Mouse (Mus musculus) liver, embryonic 14.5 days (tissue): Measurements from ENCODE around the gene Dtx1. TPM values are rescaled to one million over a fixed set of nuclear protein-coding genes. Genes with fewer than 3 reads are reported as not detected.

Experiments used
- ATAC-seq: fragments of 200-750 bp; cut with Nextera tagmentation; 2 replicates; pipeline ENCODE4 v1.8.0; 2017; ENCODE audit warnings: moderate number of reproducible peaks, mild to moderate bottlenecking, moderate library complexity; ENCODE audit not compliant: insufficient read depth
- DNase-seq, 3 experiments: peaks; one replicate each; pipeline ENCODE4 v3.0.0-alpha.2; 2012 to 2013; ENCODE audit warnings: low read depth in 3 of 3, low spot score in 3 of 3
- H3K27ac ChIP-seq: fragments of 300-500 bp; sonication (generic); 2 replicates; pipeline ENCODE4 v1.5.1; 2014; ENCODE audit warnings: moderate library complexity, mild to moderate bottlenecking, control low read depth, inconsistent platforms
- H3K27me3 ChIP-seq: fragments of 300-500 bp; sonication (generic); 2 replicates; pipeline ENCODE4 v1.6.1; 2014; ENCODE audit warnings: mild to moderate bottlenecking, low read length, moderate library complexity; ENCODE audit not compliant: control insufficient read depth, insufficient read depth
- H3K36me3 ChIP-seq: fragments of 300-500 bp; sonication (generic); replicated peaks from 2 replicates; pipeline ENCODE4 v1.6.1; 2014; ENCODE audit warnings: low read depth; ENCODE audit not compliant: control insufficient read depth, insufficient read depth
- H3K4me1 ChIP-seq, 2 experiments: fragments of 200-500 bp in 1 of 2; fragments of 300-500 bp in 1 of 2; sonication (generic) in 1 of 2; replicated peaks; 2 replicates each; pipeline ENCODE4 v1.6.1; 2012 to 2014; ENCODE audit warnings: antibody characterized with exemption in 1 of 2, inconsistent platforms in 1 of 2, low read length in 1 of 2; ENCODE audit not compliant: control insufficient read depth in 2 of 2, insufficient read depth in 2 of 2
- H3K4me2 ChIP-seq: fragments of 300-500 bp; sonication (generic); 2 replicates; pipeline ENCODE4 v1.6.1; 2014; ENCODE audit warnings: low read depth, mild to moderate bottlenecking, control low read depth, moderate library complexity
- H3K4me3 ChIP-seq, 2 experiments: fragments of 200-500 bp in 1 of 2; fragments of 300-500 bp in 1 of 2; sonication (generic) in 1 of 2; 2 replicates each; pipeline ENCODE4 v1.5.1; 2012 to 2014; ENCODE audit warnings: low read depth in 2 of 2, low read length in 2 of 2, mild to moderate bottlenecking in 2 of 2, control low read depth in 1 of 2, inconsistent platforms in 1 of 2, moderate library complexity in 1 of 2; ENCODE audit not compliant: insufficient read depth in 1 of 2
- H3K9ac ChIP-seq: fragments of 300-500 bp; sonication (generic); replicated peaks from 2 replicates; pipeline ENCODE4 v1.6.1; 2014; ENCODE audit warnings: mild to moderate bottlenecking, control low read depth, moderate library complexity
- H3K9me3 ChIP-seq: fragments of 300-500 bp; sonication (generic); 2 replicates; pipeline ENCODE4 v1.6.1; 2016; ENCODE audit warnings: low read length, mixed read lengths; ENCODE audit not compliant: control insufficient read depth
- CTCF ChIP-seq: IDR thresholded peaks from 2 replicates; pipeline ENCODE4 v1.5.1; 2016; ENCODE audit warnings: antibody characterized with exemption, low read depth, control low read depth
- EP300 ChIP-seq: IDR thresholded peaks from 2 replicates; pipeline ENCODE4 v1.6.1; 2016; ENCODE audit warnings: antibody characterized with exemption, low read depth
- WGBS: fragments of 180-500 bp; shearing (Covaris S2); extraction: QIAGEN DNeasy Blood & Tissue Kit; methylation state at CpG from one replicate; pipeline ENCODE4 v1.1.7; 2014; ENCODE audit not compliant: insufficient replicate concordance; 5-methylcytosine and 5-hydroxymethylcytosine counted together
- polyA plus RNA-seq, 2 experiments: library from polyadenylated mRNA; depleted of rRNA in 1 of 2; stranded (reverse) in 1 of 2; unstranded in 1 of 2; fragments of >200 nt; fragmentation: Nextera tagmentation in 1 of 2; extraction: Ambion mirVana in 1 of 2; gene quantifications; 2 replicates each; pipeline versions ENCODE4 v1.2.1 to v1.2.3; 2012 to 2014

Gene Dtx1
- polyA plus RNA-seq, 2 experiments: 0.03 to 0.05 TPM

- H3K4me3 ChIP-seq: no peak overlapping the region
- no peak overlapping the region for H3K9ac ChIP-seq
- H3K4me1 ChIP-seq: no peaks in the 10 kb centered on the region
- no peak for ATAC-seq
- H3K27ac ChIP-seq: no peak overlapping the region
- TF ChIP-seq EP300 (no peak), CTCF (no peak)
- H3K27me3 ChIP-seq: no peaks in the 10 kb centered on the region; the same call in 1 of the 2 replicates
- DNase-seq: no peak
- H3K36me3 ChIP-seq: no peaks in the 10 kb centered on the region
- WGBS: 29% methylated on average over 21 of the region's 21 CpGs
- H3K4me2 ChIP-seq: no peak overlapping the region
- H3K9me3 ChIP-seq: no peaks in the 10 kb centered on the region
Observed at GRCm38 (mm10) chr5:120674229-120675145, 37.2 kb downstream of the Dtx1 start.

DNA sequence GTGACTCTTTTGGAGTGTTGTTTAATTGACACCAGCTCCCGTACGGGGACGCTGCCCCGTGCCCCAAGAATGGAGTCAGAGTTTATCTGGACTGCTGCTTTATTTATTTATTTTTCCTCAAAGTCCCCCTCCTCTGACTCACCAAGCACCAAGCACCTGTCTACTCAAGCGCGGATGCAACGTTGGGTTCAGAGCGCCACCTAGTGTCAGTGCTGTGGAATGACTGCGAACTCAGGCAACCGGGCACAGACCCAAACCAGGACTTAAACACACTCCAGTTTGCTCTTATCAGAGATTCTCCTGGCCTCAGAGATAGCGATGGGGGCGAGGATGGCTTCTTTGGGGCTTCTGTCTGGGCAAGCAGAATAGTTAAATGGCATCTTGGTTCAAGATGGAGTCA lies 38.1 kb downstream of the Dtx1 start:
- Histone ChIP-seq H3K36me3 (no peaks in the 10 kb centered on the region), H3K4me1 (no peaks in the 10 kb centered on the region), H3K9ac (no peak overlapping the region), H3K27me3 (no peaks in the 10 kb centered on the region; the same call in 1 of the 2 replicates), H3K27ac (no peak overlapping the region), H3K4me3 (no peak overlapping the region), H3K4me2 (no peak overlapping the region), H3K9me3 (no peaks in the 10 kb centered on the region)
- 5% methylated on average over 12 of the region's 12 CpGs for WGBS
- peak; percentile 94 for TF ChIP-seq CTCF
- no peak for TF ChIP-seq EP300
- DNase-seq (no peak), ATAC-seq (no peak)

GRCm38 (mm10) chr5:120671865-120672264 lies 39.9 kb downstream of the Dtx1 start:
- H3K4me1 ChIP-seq: no peaks in the 10 kb centered on the region
- TF ChIP-seq CTCF: no peak
- TF ChIP-seq EP300: no peak
- H3K27ac ChIP-seq: no peak overlapping the region
- WGBS: 42% methylated on average over 3 of the region's 3 CpGs
- no peak overlapping the region for H3K4me2 ChIP-seq
- H3K36me3 ChIP-seq: no peaks in the 10 kb centered on the region
- H3K9ac ChIP-seq: no peak overlapping the region
- H3K9me3 ChIP-seq: no peaks in the 10 kb centered on the region
- no peak for ATAC-seq
- H3K4me3 ChIP-seq: no peak overlapping the region
- no peaks in the 10 kb centered on the region; the same call in 1 of the 2 replicates for H3K27me3 ChIP-seq
- DNase-seq: no peak

DNA sequence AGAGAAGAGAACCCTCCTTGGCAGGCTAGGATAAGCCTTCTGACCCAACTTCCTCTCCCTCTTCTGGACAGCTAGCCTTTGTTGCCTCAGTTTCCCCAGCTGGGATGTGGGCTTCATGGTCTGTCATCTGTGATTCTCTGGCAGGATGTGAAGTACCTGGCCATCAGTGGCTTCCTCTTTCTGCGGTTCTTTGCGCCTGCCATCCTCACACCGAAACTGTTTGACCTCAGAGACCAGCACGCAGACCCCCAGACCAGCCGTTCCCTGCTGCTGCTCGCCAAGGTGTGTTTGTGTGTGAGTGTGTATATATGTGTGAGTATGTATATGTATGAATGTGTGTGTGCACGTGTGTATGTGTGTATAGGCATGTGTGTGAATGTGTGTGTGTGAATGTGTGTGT lies 41.6 kb downstream of the Dtx1 start:
- no peak for DNase-seq
- no peaks in the 10 kb centered on the region for H3K9me3 ChIP-seq
- no peaks in the 10 kb centered on the region; the same call in 1 of the 2 replicates for H3K27me3 ChIP-seq
- no peak overlapping the region for H3K27ac ChIP-seq
- no peaks in the 10 kb centered on the region for H3K4me1 ChIP-seq
- WGBS: 60% methylated on average over 7 of the region's 7 CpGs
- H3K36me3 ChIP-seq: no peaks in the 10 kb centered on the region
- TF ChIP-seq EP300: no peak
- no peak for TF ChIP-seq CTCF
- no peak for ATAC-seq
- no peak overlapping the region for H3K4me3 ChIP-seq
- H3K4me2 ChIP-seq: no peak overlapping the region
- no peak overlapping the region for H3K9ac ChIP-seq

DNA sequence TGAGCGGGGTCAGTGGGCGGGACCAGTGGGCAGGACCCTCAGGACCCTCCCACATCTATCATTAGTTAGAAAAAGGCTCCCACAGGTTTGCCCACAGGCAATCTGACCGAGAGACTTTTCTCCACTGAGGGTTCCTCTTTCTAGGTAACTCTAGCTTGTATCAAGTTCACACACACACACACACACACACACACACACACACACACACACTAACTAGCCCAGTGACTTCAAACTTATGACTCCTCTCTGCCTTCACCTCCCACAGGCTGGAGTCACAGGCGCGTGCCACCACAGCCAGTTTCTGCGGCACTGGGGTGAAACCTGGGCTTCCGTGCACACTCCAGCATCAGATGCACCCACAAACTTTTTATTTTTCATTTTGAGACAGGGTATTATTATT lies 43.0 kb downstream of the Dtx1 start:
- 54% methylated on average over 7 of the region's 7 CpGs for WGBS
- no peak for ATAC-seq
- no peak overlapping the region for H3K27ac ChIP-seq

More for the DNA sequence above, 43.0 kb downstream of the Dtx1 start:
- no peaks in the 10 kb centered on the region for H3K4me1 ChIP-seq
- H3K9ac ChIP-seq: no peak overlapping the region
- no peak for DNase-seq
- H3K4me3 ChIP-seq: no peak overlapping the region
- H3K27me3 ChIP-seq: no peaks in the 10 kb centered on the region
- H3K9me3 ChIP-seq: no peaks in the 10 kb centered on the region
- H3K36me3 ChIP-seq: no peaks in the 10 kb centered on the region
- TF ChIP-seq EP300 (no peak), CTCF (no peak)
- H3K4me2 ChIP-seq: no peak overlapping the region
